Mouse (Mus musculus): ENCODE data around the gene Pdgfc.

The Pdgfc gene

DNA sequence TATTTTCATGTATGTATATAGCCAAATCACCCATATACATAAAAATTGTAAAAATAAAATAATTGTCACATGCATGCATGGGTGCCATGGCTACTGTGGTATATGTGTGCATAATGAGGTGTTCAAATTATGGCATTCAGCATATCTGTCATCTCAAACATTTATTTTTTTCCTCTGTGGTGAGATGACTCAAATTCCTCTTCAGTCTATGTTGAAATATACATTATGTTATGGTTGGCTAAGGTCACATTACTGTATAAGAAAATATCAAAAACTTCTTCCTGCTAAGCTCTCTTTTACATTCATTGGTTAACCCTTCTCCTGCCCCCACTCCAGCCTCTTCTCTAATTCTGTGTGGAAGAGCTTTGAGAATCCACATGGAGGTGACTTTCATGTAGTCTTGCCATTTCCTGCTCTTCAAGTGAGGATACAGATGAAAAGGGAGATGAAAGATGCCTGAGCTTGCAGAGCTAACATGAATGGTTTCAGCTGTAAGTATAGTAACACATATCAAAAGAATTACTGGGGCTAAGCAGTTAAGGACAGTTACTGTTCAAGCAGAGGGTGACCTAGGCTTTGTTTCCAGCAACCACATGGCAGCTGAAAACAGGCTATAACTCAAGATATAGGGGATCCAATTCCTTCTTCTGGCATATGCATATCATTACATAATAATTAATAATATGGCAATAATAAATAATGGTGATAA is 124.4 kb downstream of the Pdgfc start:
- no peak for DNase-seq (ENCODE audit: low spot score)

DNA sequence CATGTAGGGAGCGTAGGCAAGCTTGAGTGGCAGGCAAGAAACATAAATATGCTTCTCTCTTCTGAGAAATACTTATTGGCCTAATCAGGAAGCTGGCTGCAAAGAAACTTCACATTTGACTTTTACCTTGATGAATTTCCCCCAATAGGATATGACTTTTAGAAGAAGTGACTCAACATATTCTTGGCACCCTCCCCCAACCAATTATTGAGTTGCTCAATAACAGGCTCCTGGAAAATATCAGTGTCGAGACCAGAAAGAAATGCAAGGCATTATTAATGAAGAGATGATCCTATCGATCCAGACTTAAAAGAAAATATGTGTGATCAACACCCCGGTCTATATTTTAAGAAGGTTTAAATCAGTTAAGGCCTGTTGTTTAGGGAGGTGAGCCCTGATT is 125.9 kb downstream of the Pdgfc start:
- no peak for DNase-seq (ENCODE audit: low spot score)

DNA sequence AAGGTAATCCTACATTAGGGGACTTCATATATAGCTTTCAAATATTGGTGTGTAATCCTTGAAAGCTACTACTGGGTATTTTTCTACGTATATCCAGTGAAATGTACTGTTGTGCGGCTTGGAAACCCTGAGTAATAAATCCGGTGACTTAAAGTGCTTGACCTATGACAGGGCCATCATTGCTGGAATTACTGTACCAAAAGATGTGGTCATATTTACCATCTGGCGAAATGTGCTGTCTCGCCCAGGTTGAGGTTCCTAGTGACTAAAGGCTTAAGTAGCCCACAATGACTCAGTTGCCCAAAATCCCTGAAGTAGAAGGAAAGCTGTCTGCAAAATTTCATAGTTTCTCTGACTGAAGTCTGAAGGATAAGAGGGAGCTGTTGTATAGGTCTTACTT is 127.9 kb downstream of the Pdgfc start:
- no peak for DNase-seq (ENCODE audit: low spot score)

DNA sequence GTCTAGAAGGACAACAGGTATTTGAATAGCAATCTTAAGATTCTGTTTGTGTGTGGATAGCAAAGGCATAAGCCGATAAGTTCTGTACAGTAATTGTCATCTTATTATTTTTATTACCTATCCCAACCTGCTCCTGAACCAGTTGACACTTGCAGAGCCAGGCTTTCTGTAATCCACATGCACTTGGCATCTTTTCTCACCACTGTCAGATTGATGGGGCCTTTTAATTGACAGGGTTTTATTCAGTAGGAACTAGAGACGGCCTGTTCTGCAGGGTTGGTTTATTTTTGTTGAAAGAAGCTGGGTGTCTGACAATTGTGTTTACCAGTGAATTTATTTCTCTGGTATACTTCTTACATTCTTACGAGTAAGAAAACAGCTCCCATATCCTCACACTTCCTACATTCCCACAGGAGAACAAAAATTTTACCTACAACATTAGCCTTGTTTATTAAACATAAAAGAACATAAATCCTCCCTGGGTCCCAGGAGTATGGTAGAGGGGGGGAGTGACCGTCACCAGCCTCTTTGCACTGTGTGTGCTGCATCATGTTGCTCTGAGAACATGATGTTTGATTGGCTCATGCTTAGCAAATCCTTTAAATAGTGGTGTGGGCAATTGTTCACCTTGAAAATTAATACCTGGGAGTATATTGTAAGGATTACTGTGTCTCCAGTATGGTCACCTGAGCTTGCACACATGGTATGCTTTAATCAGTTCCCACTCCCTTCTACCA is 134.0 kb downstream of the Pdgfc start:
- no peak for DNase-seq (ENCODE audit: low spot score)

DNA sequence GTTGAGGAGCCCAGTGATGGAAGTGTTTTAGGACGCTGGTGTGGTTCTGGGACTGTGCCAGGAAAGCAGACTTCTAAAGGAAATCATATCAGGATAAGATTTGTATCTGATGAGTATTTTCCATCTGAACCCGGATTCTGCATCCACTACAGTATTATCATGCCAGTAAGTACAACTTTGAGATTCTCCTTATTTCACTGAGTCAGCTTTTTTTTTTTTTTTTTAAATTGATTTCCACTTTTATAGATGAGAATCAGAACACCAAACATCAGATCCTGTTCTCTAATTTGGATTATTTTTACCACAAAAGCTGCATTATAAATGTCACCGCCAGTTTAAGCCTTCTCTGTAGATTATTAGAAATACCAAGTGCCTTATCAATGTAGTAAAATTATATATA is 138.6 kb downstream of the Pdgfc start:
- no peak for DNase-seq (ENCODE audit: low spot score)

DNA sequence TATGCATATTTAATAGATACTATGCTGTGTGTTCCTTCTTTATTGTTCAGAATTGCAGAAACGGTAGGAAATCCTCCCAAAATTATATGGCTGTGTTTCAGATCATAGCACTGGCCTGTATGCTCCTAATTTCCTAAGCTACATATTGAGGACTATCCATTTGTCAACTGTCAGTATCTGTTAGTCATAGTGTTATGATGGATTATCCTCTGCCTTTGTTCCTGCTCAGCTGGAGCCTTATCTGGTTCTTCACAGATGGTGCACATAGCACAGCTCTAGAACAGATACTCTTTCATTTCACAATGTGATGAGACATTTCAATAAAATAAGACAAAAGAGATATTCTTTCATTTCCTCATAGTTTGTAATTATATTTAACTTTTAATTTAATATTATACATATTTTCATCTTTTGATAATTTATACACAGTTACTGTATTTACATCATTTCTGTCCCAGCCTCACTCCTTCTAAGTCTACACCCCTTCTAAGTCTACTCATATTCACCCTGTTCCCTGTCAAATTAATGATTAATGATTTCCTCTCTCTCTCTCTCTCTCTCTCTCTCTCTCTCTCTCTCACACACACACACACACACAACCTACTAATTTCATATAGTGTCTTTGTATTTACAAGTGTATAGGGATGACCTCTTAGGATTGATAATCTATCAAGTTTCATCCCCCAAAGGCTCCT is 145.2 kb downstream of the Pdgfc start:
- DNase-seq (ENCODE audit: low spot score), result no peak

DNA sequence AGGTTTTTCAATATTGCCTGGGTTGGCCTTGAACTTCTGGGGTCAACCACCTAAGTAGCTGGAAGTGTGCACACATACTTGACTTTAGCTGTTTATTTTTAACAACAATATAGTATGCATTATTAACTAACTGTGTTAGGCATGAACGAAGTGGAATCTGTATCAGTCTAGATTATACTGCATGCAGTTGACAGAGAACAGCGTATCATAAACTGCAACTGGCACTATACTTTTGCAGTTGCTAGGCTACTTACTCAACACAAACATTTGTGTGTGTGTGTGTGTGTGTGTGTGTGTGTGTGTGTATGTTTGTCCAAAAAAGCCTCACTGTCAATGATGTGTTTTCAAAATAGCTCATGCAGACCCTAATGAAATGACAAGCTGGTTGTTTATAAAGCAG is 160.7 kb downstream of the Pdgfc start:
- no peak for DNase-seq (ENCODE audit: low spot score)

DNA sequence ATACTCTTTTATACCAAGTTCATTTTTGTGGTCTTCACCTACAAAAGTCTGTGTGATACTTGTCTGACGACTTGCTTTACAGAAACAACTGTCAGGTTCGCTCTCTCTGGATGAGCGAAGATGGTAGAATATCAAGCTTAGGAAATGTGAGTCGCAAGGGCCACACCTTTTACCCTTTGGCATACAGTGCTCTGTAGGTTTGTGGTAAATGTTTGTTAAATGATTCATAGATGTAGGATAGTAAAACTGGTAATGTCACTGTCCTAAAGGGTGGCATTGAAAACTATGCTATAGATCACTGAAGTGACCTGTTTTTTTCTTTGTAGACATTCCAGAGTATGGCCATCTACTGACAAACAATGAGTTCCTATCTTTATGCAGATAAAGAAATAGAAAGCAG is 161.4 kb downstream of the Pdgfc start:
- no peak for DNase-seq (ENCODE audit: low spot score)

DNA sequence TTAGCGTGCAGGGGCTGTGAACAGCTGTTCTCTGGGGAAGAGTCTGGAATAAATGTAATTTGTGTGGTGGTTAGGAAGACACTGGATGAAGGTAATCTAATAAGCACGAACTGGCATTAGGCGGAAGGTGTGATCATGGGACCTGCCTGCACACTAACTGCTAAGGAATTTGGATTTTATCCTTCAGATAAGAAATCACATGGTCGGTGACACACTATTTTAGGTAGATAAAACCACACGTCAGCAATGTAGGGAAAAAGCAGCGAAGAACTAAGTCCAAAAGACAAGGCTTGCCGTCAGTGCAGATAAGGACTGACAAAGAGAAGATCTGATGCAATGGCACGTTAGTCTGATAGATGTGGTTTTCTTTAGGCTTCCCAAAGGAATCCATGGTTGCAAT is 164.4 kb downstream of the Pdgfc start:
- DNase-seq (ENCODE audit: low spot score), result no peak

DNA sequence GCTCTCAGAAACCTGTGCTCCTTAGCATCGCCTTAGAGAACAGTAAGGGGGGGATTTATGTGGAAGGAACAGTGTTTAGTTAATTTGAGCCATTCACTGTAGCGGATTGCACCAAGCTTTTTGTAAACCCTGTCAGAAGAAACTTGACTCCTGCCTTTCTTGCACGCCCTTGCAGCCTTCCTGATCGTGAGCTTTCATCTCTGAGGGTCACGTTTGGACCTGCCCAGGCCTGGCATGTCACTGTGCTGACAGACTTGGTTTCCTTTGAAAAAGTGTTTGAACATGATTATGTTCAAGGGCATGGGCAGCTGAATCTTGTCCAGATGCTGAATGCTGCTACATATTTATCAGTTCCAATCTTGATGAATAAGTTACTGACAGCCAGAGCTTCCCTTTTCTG is 169.0 kb downstream of the Pdgfc start:
- no peak for DNase-seq (ENCODE audit: low spot score)

DNA sequence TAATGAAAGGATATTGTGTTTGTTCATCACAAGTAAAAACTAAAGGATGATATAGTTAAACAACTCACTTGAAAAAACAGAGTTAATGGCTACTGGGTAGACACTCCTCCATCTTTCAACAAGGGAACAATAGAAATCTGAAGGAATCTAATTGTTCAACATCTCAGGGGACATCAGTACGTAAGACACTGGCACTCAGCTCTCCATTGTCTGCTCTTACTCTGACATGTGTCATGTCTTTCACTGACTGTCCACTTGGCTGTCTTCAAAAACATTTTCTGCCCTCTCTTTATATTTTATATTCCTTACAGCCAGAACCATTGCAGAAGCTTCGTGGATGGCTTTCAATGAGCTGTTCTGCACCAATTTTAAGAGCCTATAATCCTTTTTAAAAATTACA is 172.0 kb downstream of the Pdgfc start:
- DNase-seq (ENCODE audit: low spot score), result no peak

DNA sequence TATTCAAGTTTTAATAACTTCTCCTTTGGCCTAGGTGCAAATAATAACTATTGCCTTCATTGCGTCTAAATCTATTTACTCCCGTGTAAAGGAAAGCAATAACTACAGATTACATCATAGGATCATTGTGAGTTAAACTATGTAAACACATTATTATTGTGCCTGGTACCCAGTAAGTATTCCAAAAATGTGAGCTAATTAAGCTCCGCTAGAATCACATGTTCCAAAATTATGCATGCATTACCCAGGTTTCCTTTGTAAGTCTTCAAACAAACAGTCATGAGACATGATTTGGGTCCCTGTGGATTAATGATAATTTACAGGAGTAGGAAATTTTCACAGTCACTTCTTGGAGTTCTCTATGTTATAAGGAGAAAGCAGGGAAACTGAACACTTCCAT is 174.9 kb downstream of the Pdgfc start:
- no peak for DNase-seq (ENCODE audit: low spot score)

DNA sequence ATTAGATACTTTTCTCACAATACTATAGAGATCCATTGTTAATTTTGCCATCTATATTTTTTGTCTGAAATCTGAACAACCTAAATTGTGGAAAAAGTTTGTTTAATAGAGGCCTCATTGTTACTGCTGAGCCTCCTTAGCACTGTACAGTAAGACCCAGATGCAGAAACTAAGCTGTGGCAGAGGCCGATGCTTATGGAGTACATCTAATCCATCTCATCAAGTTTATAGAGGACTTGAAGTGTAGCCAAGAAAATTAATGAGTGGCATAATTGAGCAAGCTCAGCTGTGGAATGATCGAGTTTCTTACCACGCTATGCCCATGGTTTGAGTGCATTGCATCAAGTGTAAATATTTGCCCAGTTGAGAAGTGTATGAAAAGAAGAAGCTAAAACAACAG is 175.4 kb downstream of the Pdgfc start:
- DNase-seq (ENCODE audit: low spot score), result no peak

DNA sequence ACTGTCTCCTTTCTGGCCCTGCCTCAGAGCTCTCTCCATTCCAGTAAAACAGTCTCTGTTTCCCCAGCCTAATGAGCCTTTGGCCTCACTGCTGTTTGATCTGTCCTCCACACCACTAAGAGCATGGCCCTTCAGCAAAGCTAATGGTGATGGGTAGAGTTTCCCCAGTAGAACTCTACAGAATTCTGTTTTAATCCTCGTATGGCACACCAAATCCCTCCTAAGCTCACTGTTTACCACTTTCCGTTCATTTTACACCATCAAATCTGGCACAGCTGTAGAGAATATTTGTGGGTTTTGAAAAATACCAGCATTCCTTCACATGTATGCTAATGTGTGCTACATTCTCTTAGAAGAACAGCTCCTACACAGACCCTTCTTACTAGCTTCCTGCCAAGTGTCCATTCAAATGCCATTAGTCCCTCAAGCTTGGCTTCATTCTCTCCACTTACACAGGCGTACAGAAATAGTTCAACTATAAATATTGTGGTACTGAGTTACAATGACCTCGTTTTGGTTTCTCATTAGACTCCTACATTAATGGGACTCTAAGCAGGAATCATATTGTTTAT is 179.4 kb downstream of the Pdgfc start:
- no peak for DNase-seq (ENCODE audit: low spot score)

DNA sequence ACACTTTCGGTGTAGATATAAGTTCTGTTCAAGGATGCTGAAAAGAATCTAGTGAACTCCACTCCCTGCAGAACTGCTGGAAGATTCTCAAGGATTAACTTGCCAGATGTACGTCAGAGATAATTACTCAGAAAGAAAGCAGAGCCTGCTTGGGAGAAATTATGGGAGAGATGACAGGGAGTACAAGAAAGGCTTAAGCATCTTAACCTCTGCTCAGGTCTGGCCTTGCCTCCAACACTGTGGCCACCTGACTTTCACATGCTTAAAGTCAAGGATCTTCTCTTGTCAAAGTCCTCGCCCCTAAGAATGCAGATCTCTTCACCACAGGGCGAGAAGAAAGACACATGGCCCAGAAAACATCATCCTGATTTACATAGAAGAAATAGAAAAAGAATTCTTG is 185.5 kb downstream of the Pdgfc start:
- DNase-seq (ENCODE audit: low spot score), result no peak

DNA sequence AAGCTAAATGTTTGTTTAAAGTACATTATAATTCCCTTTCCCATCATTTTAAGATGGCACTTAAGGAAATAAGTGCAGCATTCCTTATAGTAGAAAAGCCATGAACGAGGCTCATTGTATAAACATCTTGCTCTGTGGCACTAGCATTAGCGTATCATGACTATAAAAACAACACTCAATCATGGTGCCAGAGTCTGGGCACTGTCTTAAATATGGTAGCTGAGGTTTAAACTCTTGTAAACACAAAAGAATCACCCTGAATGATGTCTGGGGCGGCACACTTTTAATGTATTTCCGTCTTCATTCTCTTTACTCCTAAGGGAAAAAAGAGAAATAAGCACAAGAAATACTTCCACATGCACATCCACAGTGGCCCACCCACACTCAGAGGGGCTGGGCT is 192.1 kb downstream of the Pdgfc start:
- no peak for DNase-seq (ENCODE audit: low spot score)

DNA sequence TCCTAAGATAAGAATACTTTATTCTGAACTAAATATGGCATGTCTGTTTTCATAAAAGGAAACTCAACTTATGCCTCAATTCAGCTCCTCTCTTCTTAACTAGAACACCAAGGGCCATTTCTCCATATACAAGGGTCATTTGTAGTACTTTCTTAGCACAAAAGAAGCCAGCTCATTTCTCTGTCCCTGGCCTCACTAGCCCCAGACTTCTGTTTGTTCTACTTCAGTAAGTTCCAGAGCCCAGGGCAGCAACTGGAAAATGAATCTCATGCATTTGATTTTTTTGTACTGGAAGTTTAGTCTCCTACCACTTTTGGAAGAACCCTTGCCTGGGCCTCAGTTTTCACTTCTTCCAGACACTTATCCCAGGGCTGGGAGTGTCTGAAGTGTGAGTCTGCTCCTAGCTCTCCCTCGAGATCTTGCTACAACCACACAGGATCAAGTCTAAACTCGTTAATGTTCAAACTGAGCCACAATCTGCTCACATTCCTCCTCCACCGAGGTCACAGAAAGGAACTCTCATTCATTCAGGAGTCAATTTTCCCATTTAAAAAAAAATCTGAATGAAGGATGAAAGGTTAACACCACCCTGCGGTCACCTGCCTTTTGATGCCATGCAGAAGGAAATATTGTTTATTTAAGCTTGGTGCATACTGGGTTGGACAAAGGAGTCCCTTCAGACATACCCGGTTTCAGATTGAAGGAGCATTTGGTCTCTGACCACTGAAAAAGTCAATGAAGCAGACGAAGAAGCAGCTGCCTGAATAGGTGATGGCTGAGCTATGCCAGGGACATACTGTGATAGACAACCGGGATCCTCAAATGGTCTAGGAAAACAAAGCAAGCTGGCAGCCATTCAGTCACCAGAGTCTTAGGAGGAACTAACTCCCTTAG is 206.7 kb downstream of the Pdgfc start:
- DNase-seq (ENCODE audit: low spot score), result no peak

DNA sequence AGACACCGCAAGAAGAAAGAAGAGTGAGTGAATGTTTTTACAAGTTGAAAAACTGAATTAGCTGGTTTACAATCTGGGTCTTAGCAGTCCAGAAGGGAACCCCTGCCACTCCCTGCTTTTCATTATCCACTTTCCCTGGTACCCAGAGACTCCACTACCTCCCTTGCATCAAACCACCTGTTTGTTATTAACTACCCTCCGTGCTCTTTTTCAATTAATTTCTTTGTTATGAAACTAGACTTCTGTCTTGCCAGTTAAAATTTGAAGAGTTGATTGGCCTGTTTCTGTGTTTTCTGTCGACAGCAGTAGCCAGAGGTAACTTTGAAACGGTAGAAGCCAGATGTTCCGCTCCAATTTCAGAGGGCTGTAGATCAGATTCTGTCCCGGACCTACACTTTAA is 207.4 kb downstream of the Pdgfc start:
- no peak for DNase-seq (ENCODE audit: low spot score)

DNA sequence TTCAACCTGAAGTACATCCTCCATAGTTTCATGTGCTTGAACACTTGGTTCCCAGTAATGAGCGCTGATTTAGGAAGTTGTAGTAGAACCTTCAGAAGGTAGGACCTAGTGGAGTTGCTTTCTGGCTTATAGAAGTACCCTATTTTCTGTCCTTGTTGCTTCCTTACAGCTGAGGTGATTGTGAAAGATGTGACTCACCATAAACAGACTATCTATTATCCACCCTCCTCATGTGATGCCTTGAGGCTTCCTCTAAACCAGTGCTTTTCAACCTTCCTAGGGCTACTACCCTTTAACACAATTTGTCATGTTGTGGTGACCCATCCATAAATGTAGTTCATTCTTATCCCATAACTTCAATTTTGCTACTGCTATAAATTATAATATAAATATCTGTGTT is 226.6 kb downstream of the Pdgfc start:
- DNase-seq (ENCODE audit: low spot score), result no peak

All from T-cell, adult 2 months (primary cell).